Mouse (Mus musculus) heart, adult 10 weeks (tissue): ENCODE data around the gene Foxj3. TPM values are rescaled to one million over a fixed set of nuclear protein-coding genes. Genes with fewer than 3 reads are reported as not detected.

Experiments
- polyA plus RNA-seq: library from polyadenylated mRNA; stranded (reverse); fragments of 350-450 nt; fragmentation: Illumina TruSeq; extraction: RNeasy Lipid Tissue Mini Kit (QIAGEN cat#74804); gene quantifications from one replicate; pipeline ENCODE4 v1.2.3, GENCODE M21; 2014; ENCODE audit warnings: low read depth, low replicate concordance

Gene Foxj3
- 19.0 TPM for polyA plus RNA-seq

GRCm38 (mm10) chr4:119536615-119537014, at the start of gene Foxj3:
Gene Foxj3, plus strand, starts transcription at chr4:119537004.

GRCm38 (mm10) chr4:119492291-119492932, 44.4 kb upstream of the Foxj3 start, which contains the start of gene Rimkla:
Gene Rimkla, minus strand, starts transcription at chr4:119492628.

GRCm38 (mm10) chr4:119539031-119539824, 2.4 kb downstream of the Foxj3 start, which contains the start of gene Frg2f1:
Gene Frg2f1, minus strand, starts transcription at chr4:119539529.

GRCm38 (mm10) chr4:119637176-119637845, 100.5 kb downstream of the Foxj3 start, which contains the start of gene Guca2a:
Gene Guca2a, plus strand, starts transcription at chr4:119637704.

GRCm38 (mm10) chr4:119658731-119659130, 121.9 kb downstream of the Foxj3 start, which contains the start of gene Guca2b:
Gene Guca2b, minus strand, starts transcription at chr4:119658954.

Other genes starting within 250 kb of the Foxj3 start
- gene Ybx1, start 242.4 kb upstream of the Foxj3 start, polyA plus RNA-seq, result 947 TPM
- 13.4 TPM for gene Ppih, start 216.5 kb upstream of the Foxj3 start, polyA plus RNA-seq
- not detected for gene Ccdc30, start 121.5 kb upstream of the Foxj3 start, polyA plus RNA-seq
- 9.9 TPM for gene Ppcs, start 114.6 kb upstream of the Foxj3 start, polyA plus RNA-seq
- gene Zmynd12, start 114.2 kb upstream of the Foxj3 start, polyA plus RNA-seq, result not detected
- gene Rimkla, start 44.4 kb upstream of the Foxj3 start, polyA plus RNA-seq, result 1.2 TPM
- gene Frg2f1, start 2.5 kb downstream of the Foxj3 start, polyA plus RNA-seq, result 5.9 TPM
- gene Guca2a, start 100.7 kb downstream of the Foxj3 start, polyA plus RNA-seq, result not detected
- not detected for gene Guca2b, start 122.0 kb downstream of the Foxj3 start, polyA plus RNA-seq
- gene Hivep3, start 196.8 kb downstream of the Foxj3 start, polyA plus RNA-seq, result 6.4 TPM